Mouse (Mus musculus) cortical plate, adult 2 months (tissue): ENCODE data around the gene Slc2a9. TPM values are rescaled to one million over a fixed set of nuclear protein-coding genes. Genes with fewer than 3 reads are reported as not detected.

ENCODE experiments used
- H3K27ac ChIP-seq: fragments of 200-500 bp; 2 replicates; pipeline ENCODE4 v1.5.1; 2012; ENCODE audit warnings: low read length, control low read depth, inconsistent platforms; ENCODE audit not compliant: insufficient read depth
- H3K4me1 ChIP-seq: fragments of 200-500 bp; 2 replicates; pipeline ENCODE4 v1.6.1; 2011; ENCODE audit warnings: low read length; ENCODE audit not compliant: control insufficient read depth, insufficient read depth
- H3K4me3 ChIP-seq: fragments of 200-500 bp; 2 replicates; pipeline ENCODE4 v1.5.1; 2011; ENCODE audit warnings: mild to moderate bottlenecking, low read length, control low read depth; ENCODE audit not compliant: insufficient read depth
- CTCF ChIP-seq: fragments of 200-500 bp; IDR thresholded peaks from 2 replicates; pipeline ENCODE4 v1.5.1; 2011; ENCODE audit warnings: mild to moderate bottlenecking, control low read depth, low read length; ENCODE audit not compliant: insufficient read depth; ENCODE audit errors: extremely low read depth
- POLR2A ChIP-seq: fragments of 200-500 bp; IDR thresholded peaks from 2 replicates; pipeline ENCODE4 v1.6.1; 2011; ENCODE audit warnings: mild to moderate bottlenecking, low read length, control low read depth; ENCODE audit not compliant: insufficient read depth; ENCODE audit errors: extremely low read depth
- polyA plus RNA-seq: library from polyadenylated mRNA; depleted of rRNA; stranded (reverse); fragments of >200 nt; gene quantifications from 2 replicates; pipeline ENCODE4 v1.2.3, GENCODE M21; 2012

The Slc2a9 gene
- polyA plus RNA-seq, 1 experiment = 0.79 TPM

- H3K4me1 ChIP-seq = no peaks in the 10 kb centered on the region; the same call in 1 of the 2 replicates
- TF ChIP-seq CTCF (no peak), POLR2A (no peak)
- no peak overlapping the region for H3K4me3 ChIP-seq
- H3K27ac ChIP-seq = no peak overlapping the region
Observed at GRCm38 (mm10) chr5:38365521-38365920, 137.4 kb downstream of the Slc2a9 start.

- no peak for TF ChIP-seq CTCF
- no peak for TF ChIP-seq POLR2A
- Histone ChIP-seq H3K4me1 (no peaks in the 10 kb centered on the region; the same call in 1 of the 2 replicates), H3K27ac (no peak overlapping the region), H3K4me3 (no peak overlapping the region)
Observed at GRCm38 (mm10) chr5:38364396-38364795, 138.5 kb downstream of the Slc2a9 start.

- H3K27ac ChIP-seq = no peak overlapping the region
- no peak overlapping the region for H3K4me3 ChIP-seq
- TF ChIP-seq CTCF (no peak), POLR2A (no peak)
- H3K4me1 ChIP-seq = peaks cover 4% of the 10 kb centered on the region; the same call in 1 of the 2 replicates
Observed at GRCm38 (mm10) chr5:38359716-38360115, 143.2 kb downstream of the Slc2a9 start.

GRCm38 (mm10) chr5:38356927-38357326 is 146.0 kb downstream of the Slc2a9 start:
- Histone ChIP-seq H3K4me3 (no peak overlapping the region), H3K4me1 (peaks cover 4% of the 10 kb centered on the region; the same call in 1 of the 2 replicates), H3K27ac (0 out of 2 replicates have a peak overlapping the region, but pooled peaks have one; percentile 64)
- no peak for TF ChIP-seq CTCF
- TF ChIP-seq POLR2A = no peak

GRCm38 (mm10) chr5:38350351-38350929 is 152.5 kb downstream of the Slc2a9 start:
- no peak overlapping the region for H3K27ac ChIP-seq
- H3K4me1 ChIP-seq = no peaks in the 10 kb centered on the region
- TF ChIP-seq POLR2A (no peak), CTCF (no peak)
- no peak overlapping the region for H3K4me3 ChIP-seq

- Histone ChIP-seq H3K27ac (no peak overlapping the region), H3K4me3 (no peak overlapping the region), H3K4me1 (no peaks in the 10 kb centered on the region)
- TF ChIP-seq POLR2A (no peak), CTCF (no peak)
Observed at GRCm38 (mm10) chr5:38346646-38347432, 156.1 kb downstream of the Slc2a9 start.

- Histone ChIP-seq H3K4me3 (no peak overlapping the region), H3K27ac (no peak overlapping the region), H3K4me1 (no peaks in the 10 kb centered on the region)
- TF ChIP-seq POLR2A = no peak
- TF ChIP-seq CTCF = no peak
Observed at GRCm38 (mm10) chr5:38343101-38343500, 159.8 kb downstream of the Slc2a9 start.

- Histone ChIP-seq H3K27ac (no peak overlapping the region), H3K4me1 (no peaks in the 10 kb centered on the region), H3K4me3 (no peak overlapping the region)
- TF ChIP-seq CTCF (peak; percentile 33; the same call in 1 of the 2 replicates), POLR2A (no peak)
Observed at GRCm38 (mm10) chr5:38334582-38334981, 168.4 kb downstream of the Slc2a9 start.

- Histone ChIP-seq H3K4me1 (no peaks in the 10 kb centered on the region), H3K4me3 (no peak overlapping the region), H3K27ac (no peak overlapping the region)
- no peak for TF ChIP-seq CTCF
- no peak for TF ChIP-seq POLR2A
Observed at GRCm38 (mm10) chr5:38333381-38333780, 169.6 kb downstream of the Slc2a9 start.
